Mouse (Mus musculus): ENCODE data around the gene Gm11020. TPM values are rescaled to one million over a fixed set of nuclear protein-coding genes. Genes with fewer than 3 reads are reported as not detected.

Gene Gm11020
- polyA plus RNA-seq, 1 experiment from 2014 or later: not detected

DNA sequence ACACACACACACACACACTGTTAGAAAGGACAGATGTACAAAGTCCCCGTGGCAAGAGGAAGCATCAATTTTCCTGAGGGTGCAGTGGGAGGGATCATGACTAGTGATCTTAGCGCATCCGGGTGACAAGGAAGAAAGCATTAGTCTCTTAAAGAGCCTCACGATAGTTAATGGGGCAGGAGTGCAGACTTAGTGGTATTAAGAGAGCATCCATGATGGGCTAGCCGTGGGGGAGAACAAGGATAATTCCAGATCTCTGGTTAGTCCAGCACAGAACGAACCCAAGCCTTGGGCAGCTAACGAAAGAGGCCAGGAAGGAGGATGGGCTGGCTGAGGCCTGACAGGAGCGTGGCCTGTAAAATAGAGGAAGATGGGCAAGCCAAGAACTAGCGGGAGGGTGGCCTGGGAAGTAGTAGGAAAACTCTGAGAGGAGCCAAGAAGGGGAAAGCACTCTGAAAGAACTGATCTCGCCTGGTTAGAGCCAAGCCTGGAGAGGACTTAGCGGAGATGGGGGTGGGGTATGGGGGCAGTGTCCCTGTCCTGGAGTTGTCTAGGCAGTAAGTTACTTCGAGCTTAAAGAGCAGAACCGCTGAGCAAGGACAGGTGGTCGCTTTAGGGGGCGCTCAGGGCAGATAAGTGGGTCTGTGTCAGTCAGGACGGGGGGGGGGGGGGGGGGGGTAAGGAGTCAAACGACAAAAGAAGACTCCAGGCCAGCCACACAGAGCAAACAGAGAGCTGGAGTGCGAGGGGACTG, 18.0 kb downstream of the Gm11020 start, which contains the start of gene Cmtm3:
TSS of gene Cmtm3 (plus strand) at position 182 of the 754 bp plus-strand sequence.
- Histone ChIP-seq H3K4me1 (ENCODE audit: control insufficient read depth, insufficient read depth, low read length) (no peaks in the 10 kb centered on the region), H3K27ac (replicated peaks; ENCODE audit: low read depth, low read length) (no peak within 1 kb of the TSS), H3K9ac (replicated peaks; ENCODE audit: low read length) (peak within 1 kb of the TSS; percentile 88), H3K4me3 (ENCODE audit: low read depth, low read length) (peak within 1 kb of the TSS; percentile 56), H3K27me3 (ENCODE audit: control insufficient read depth, insufficient read depth, low read length) (no peaks in the 10 kb centered on the region), H3K36me3 (replicated peaks; ENCODE audit: control insufficient read depth, insufficient read depth, low read depth, low read length) (no peaks in the 10 kb centered on the region), H3K9me3 (replicated peaks; ENCODE audit: control insufficient read depth, low read length) (no peaks in the 10 kb centered on the region), H3K4me2 (ENCODE audit: low read depth, low read length) (peak within 1 kb of the TSS; percentile 64)
- WGBS: 15% methylated on average over 17 of the region's 18 CpGs
- peak; percentile 15 for DNase-seq (ENCODE audit: low spot score)
- ATAC-seq (replicated peaks; ENCODE audit: insufficient number of reproducible peaks, low FRiP score, low TSS enrichment, low read depth): no peak

DNA sequence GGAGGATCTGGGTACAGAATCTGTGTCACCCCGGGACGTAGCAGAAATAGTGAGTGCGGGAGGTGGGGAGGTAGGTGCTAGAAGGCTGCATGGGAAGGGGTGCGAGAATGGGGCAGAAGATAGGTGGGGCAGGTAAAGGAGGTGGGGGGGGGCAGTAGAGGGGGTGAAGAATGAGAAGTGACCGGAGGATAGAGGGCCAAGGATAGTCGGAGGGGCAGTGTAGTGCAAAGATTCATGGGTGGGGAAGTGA, 18.5 kb downstream of the Gm11020 start:
- Histone ChIP-seq H3K27ac (replicated peaks; ENCODE audit: low read depth, low read length) (no peak overlapping the region), H3K4me2 (ENCODE audit: low read depth, low read length) (peak overlapping the region; percentile 64), H3K9me3 (replicated peaks; ENCODE audit: control insufficient read depth, low read length) (no peaks in the 10 kb centered on the region), H3K27me3 (ENCODE audit: control insufficient read depth, insufficient read depth, low read length) (no peaks in the 10 kb centered on the region), H3K4me3 (ENCODE audit: low read depth, low read length) (peak overlapping the region; percentile 56), H3K4me1 (ENCODE audit: control insufficient read depth, insufficient read depth, low read length) (no peaks in the 10 kb centered on the region), H3K36me3 (replicated peaks; ENCODE audit: control insufficient read depth, insufficient read depth, low read depth, low read length) (no peaks in the 10 kb centered on the region; the same call in 1 of the 2 replicates), H3K9ac (replicated peaks; ENCODE audit: low read length) (peak overlapping the region; percentile 88)
- 3% methylated on average over 6 of the region's 6 CpGs for WGBS
- DNase-seq (ENCODE audit: low spot score) (no peak), ATAC-seq (replicated peaks; ENCODE audit: insufficient number of reproducible peaks, low FRiP score, low TSS enrichment, low read depth) (no peak)

DNA sequence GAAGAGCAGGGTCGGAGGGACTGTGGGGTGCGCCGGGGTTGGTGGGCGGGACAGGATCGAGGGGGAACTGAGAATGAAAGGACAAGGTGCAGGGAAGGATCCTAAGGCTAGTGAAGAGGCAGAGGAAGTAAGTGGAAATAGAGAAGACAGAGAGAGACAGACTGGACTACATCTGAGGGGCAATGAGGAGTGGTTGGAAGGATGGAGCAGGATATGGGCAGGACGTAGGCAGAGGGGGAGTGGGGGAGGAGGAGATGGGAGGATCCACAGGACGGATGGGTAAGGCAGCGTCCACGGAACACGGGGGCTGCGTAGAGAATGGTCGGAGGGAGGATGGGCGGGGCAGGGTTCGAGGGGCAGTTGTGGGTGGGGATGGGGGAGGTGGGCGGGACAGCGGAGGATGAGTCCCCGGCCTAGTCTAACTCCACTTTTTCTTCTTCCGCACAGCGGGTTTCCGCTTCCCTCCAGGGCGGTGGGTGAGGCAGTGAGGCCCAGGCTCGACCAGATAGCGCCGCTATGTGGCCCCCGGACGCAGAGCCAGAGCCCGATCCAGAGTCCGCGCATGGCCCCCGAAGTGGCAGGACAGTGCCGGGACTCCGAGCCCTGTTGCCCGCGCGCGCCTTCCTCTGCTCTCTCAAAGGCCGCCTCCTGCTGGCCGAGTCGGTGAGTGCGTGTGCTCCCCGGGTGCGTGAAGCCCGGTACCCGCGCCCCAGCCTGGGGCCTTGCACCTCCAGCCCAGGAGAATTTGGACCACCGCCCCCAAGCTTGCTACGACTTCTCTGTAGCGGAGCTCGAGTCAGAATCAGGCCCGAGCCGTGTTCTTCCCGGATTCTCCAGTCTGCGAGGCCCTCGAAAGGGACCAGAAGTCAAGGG, 19.1 kb downstream of the Gm11020 start:
- no peaks in the 10 kb centered on the region for H3K27me3 ChIP-seq (ENCODE audit: control insufficient read depth, insufficient read depth, low read length)

DNA sequence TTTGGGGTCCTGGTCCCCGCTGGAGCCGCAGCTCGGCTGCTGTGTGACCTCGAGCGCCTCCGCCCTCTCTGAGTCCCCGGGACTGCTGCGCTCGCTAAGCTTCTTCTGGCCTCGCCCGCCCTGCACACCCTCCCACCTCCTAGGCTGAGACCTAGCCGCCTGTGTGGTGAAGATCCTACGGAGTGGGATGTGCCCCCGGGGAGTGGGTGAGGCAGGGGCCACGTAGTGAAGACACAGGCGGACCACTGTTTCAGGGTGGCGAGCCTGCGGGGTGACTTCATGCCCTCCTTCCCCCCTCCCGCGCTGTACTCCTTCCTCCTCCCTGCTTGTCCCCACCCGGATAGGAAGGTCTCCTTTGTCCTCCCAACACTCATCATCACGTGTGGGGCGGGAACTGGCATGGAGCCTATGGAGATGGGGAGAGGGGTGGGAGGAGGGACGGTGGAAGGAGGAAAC, 19.8 kb downstream of the Gm11020 start:
- Histone ChIP-seq H3K4me1 (ENCODE audit: control insufficient read depth, insufficient read depth, low read length) (no peaks in the 10 kb centered on the region), H3K9me3 (replicated peaks; ENCODE audit: control insufficient read depth, low read length) (no peaks in the 10 kb centered on the region), H3K4me2 (ENCODE audit: low read depth, low read length) (peak overlapping the region; percentile 64), H3K36me3 (replicated peaks; ENCODE audit: control insufficient read depth, insufficient read depth, low read depth, low read length) (no peaks in the 10 kb centered on the region; the same call in 1 of the 2 replicates), H3K27ac (replicated peaks; ENCODE audit: low read depth, low read length) (peak overlapping the region; percentile 53), H3K9ac (replicated peaks; ENCODE audit: low read length) (peak overlapping the region; percentile 88), H3K4me3 (ENCODE audit: low read depth, low read length) (peak overlapping the region; percentile 56), H3K27me3 (ENCODE audit: control insufficient read depth, insufficient read depth, low read length) (no peaks in the 10 kb centered on the region)
- DNase-seq (ENCODE audit: low spot score) (peak; percentile 79), ATAC-seq (replicated peaks; ENCODE audit: insufficient number of reproducible peaks, low FRiP score, low TSS enrichment, low read depth) (peak; percentile 64)
- WGBS: under 1% methylated on average over 23 of the region's 24 CpGs

More for the DNA sequence above, 19.1 kb downstream of the Gm11020 start:
- Histone ChIP-seq H3K27ac (replicated peaks; ENCODE audit: low read depth, low read length) (peak overlapping the region; percentile 53), H3K4me2 (ENCODE audit: low read depth, low read length) (peak overlapping the region; percentile 64), H3K4me1 (ENCODE audit: control insufficient read depth, insufficient read depth, low read length) (no peaks in the 10 kb centered on the region), H3K4me3 (ENCODE audit: low read depth, low read length) (peak overlapping the region; percentile 56), H3K9me3 (replicated peaks; ENCODE audit: control insufficient read depth, low read length) (no peaks in the 10 kb centered on the region), H3K9ac (replicated peaks; ENCODE audit: low read length) (peak overlapping the region; percentile 88), H3K36me3 (replicated peaks; ENCODE audit: control insufficient read depth, insufficient read depth, low read depth, low read length) (no peaks in the 10 kb centered on the region; the same call in 1 of the 2 replicates)
- under 1% methylated on average over 52 of the region's 54 CpGs for WGBS
- DNase-seq (ENCODE audit: low spot score) (peak; percentile 83), ATAC-seq (replicated peaks; ENCODE audit: insufficient number of reproducible peaks, low FRiP score, low TSS enrichment, low read depth) (peak; percentile 83)

DNA sequence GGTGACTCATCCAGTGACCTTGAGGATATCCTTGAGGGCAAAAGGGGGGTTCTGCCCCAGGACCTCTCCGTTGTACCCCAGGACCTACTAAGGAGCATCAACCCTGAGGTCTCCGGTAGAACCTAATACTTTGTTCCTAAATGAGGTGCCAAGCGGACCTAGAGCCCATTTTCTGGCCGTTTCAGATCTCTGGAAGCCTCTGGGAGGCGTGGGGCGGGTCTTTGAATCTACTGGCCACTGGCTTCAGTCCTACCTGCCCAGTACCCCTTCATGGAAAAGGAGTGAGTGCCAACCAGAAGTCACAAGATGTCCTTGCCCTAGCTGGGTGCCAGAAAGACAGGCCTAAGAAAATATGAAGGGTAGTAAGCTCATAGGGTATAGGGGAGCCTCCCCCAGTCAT, 20.3 kb downstream of the Gm11020 start:
- peak overlapping the region; percentile 56 for H3K4me3 ChIP-seq (ENCODE audit: low read depth, low read length)
- ATAC-seq (replicated peaks; ENCODE audit: insufficient number of reproducible peaks, low FRiP score, low TSS enrichment, low read depth): 0 out of 2 replicates have a peak, but pooled peaks have one; percentile 4
- H3K4me1 ChIP-seq (ENCODE audit: control insufficient read depth, insufficient read depth, low read length): no peaks in the 10 kb centered on the region
- peak overlapping the region; percentile 64 for H3K4me2 ChIP-seq (ENCODE audit: low read depth, low read length)
- H3K9ac ChIP-seq (replicated peaks; ENCODE audit: low read length): no peak overlapping the region
- 32% methylated on average over 6 of the region's 6 CpGs for WGBS
- no peaks in the 10 kb centered on the region for H3K27me3 ChIP-seq (ENCODE audit: control insufficient read depth, insufficient read depth, low read length)
- H3K9me3 ChIP-seq (replicated peaks; ENCODE audit: control insufficient read depth, low read length): no peaks in the 10 kb centered on the region
- peaks cover 3% of the 10 kb centered on the region; the same call in 1 of the 2 replicates for H3K36me3 ChIP-seq (replicated peaks; ENCODE audit: control insufficient read depth, insufficient read depth, low read depth, low read length)
- H3K27ac ChIP-seq (replicated peaks; ENCODE audit: low read depth, low read length): no peak overlapping the region
- no peak for DNase-seq (ENCODE audit: low spot score)

DNA sequence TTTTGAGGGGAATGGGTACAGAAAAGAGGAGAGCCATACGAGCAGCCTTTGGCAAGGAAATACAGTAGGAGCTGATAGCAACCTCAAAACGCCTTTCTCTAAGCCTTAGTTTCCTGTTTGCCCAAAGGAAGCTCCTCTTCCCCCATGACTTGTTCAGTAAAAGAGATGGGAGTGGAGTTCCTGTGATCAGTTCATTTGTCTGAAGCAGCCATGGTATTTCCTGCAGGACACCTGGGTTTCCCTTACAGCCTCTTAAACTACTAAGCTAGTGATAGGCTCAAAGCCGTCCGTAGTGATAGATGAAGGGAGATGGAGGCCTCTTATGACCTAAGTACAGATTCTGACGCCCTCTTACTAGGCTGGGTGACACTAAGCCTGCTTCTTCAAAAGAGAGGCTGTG, 21.1 kb downstream of the Gm11020 start:
- 80% methylated on average over 5 of the region's 5 CpGs for WGBS
- peaks cover 3% of the 10 kb centered on the region; the same call in 1 of the 2 replicates for H3K36me3 ChIP-seq (replicated peaks; ENCODE audit: control insufficient read depth, insufficient read depth, low read depth, low read length)
- no peak overlapping the region for H3K4me2 ChIP-seq (ENCODE audit: low read depth, low read length)
- H3K27me3 ChIP-seq (ENCODE audit: control insufficient read depth, insufficient read depth, low read length): no peaks in the 10 kb centered on the region
- H3K9me3 ChIP-seq (replicated peaks; ENCODE audit: control insufficient read depth, low read length): no peaks in the 10 kb centered on the region
- no peak overlapping the region for H3K9ac ChIP-seq (replicated peaks; ENCODE audit: low read length)
- H3K4me3 ChIP-seq (ENCODE audit: low read depth, low read length): no peak overlapping the region
- ATAC-seq (replicated peaks; ENCODE audit: insufficient number of reproducible peaks, low FRiP score, low TSS enrichment, low read depth) (no peak), DNase-seq (ENCODE audit: low spot score) (no peak)
- no peaks in the 10 kb centered on the region for H3K4me1 ChIP-seq (ENCODE audit: control insufficient read depth, insufficient read depth, low read length)
- no peak overlapping the region for H3K27ac ChIP-seq (replicated peaks; ENCODE audit: low read depth, low read length)

DNA sequence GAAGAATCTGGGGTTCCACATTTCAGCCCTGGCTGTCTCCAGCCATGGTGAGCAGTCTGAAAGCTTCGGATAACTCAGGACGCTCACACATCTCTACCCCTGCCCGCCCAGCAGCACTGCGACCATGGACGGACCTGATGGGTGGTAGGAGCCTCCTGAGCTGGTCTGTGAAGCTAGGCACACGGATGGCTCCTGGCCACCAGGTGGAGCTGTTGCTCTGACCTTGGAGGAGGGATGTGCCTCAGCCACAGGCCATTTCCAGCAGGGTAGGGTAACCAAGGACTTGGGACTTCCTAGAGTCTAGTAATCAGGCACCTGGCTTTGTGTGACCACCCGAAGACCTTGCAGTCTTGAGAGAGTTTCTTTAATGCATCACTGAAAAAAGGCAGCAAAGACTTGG, 22.6 kb downstream of the Gm11020 start:
- H3K9ac ChIP-seq (replicated peaks; ENCODE audit: low read length): no peak overlapping the region
- WGBS: 15% methylated on average over 7 of the region's 7 CpGs
- no peaks in the 10 kb centered on the region for H3K9me3 ChIP-seq (replicated peaks; ENCODE audit: control insufficient read depth, low read length)
- no peak overlapping the region for H3K4me2 ChIP-seq (ENCODE audit: low read depth, low read length)
- H3K36me3 ChIP-seq (replicated peaks; ENCODE audit: control insufficient read depth, insufficient read depth, low read depth, low read length): peaks cover 3% of the 10 kb centered on the region; the same call in 1 of the 2 replicates
- DNase-seq (ENCODE audit: low spot score) (peak; percentile 91), ATAC-seq (replicated peaks; ENCODE audit: insufficient number of reproducible peaks, low FRiP score, low TSS enrichment, low read depth) (peak; percentile 4; the same call in 1 of the 2 replicates)
- H3K4me3 ChIP-seq (ENCODE audit: low read depth, low read length): no peak overlapping the region
- no peaks in the 10 kb centered on the region for H3K27me3 ChIP-seq (ENCODE audit: control insufficient read depth, insufficient read depth, low read length)
- no peak overlapping the region for H3K27ac ChIP-seq (replicated peaks; ENCODE audit: low read depth, low read length)
- no peaks in the 10 kb centered on the region for H3K4me1 ChIP-seq (ENCODE audit: control insufficient read depth, insufficient read depth, low read length)
